Mouse (Mus musculus) lung, adult 2 months (tissue): ENCODE results near the gene Prpf38a.

ENCODE experiments used
- CTCF ChIP-seq: fragments of 200-500 bp; IDR thresholded peaks from 2 replicates; pipeline ENCODE4 v1.5.1; 2011; ENCODE audit warnings: mild to moderate bottlenecking, low read length, control low read depth; ENCODE audit not compliant: insufficient read depth
- POLR2A ChIP-seq: fragments of 200-500 bp; IDR thresholded peaks from 2 replicates; pipeline ENCODE4 v1.6.1; 2011; ENCODE audit warnings: low read depth, mild to moderate bottlenecking, control low read depth, low read length, borderline replicate concordance; ENCODE audit errors: extremely low read depth

GRCm38 (mm10) chr4:108539701-108540100 is 39.4 kb downstream of the Prpf38a start:
- TF ChIP-seq CTCF = no peak
- no peak for TF ChIP-seq POLR2A
